Comparison of ENCODE assay signal across 20 mouse cellular contexts in the genomic region with DNA sequence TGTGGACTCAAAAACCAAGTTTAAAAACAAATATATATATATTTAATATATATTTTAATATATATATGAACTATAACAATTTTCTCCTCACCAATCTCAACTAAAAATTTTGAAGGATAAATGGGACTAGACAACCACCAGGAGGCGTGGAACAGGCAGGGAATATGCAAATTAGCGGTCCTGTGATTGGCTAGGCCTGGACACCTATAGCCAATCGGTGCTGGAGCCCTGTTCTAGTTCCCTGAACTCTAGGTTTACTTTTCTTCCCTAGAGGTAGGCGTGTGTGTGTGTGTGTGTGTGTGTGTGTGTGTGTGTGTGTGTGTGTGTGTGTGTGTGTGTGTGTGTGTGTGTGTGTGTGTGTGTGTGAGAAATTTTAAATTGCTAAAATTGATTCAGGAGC.
DNase-seq lines count a peak whose midpoint lies in the region; ATAC-seq and TF ChIP-seq lines count a peak whose summit lies in the region.
"Had no signal": no experiment of that assay in that cellular context is flagged by ENCODE, and none has a peak within 500 bp of the region (broad histone marks: within the 10 kb centered on the region; RNA-seq: fewer than 3 reads in every experiment).

No protein-coding gene starts in this region.

- H3K27ac ChIP-seq in embryonic facial prominence, embryonic 11.5 days (replicated peaks; ENCODE audit: low read depth, low read length) = no peak overlapping the region
- no peak overlapping the region for H3K27ac ChIP-seq in embryonic facial prominence, embryonic 10.5 days (replicated peaks)
- H3K27ac ChIP-seq in liver, embryonic 14.5 days = no peak overlapping the region
- no peak overlapping the region for H3K27ac ChIP-seq in hindbrain, embryonic 10.5 days
- H3K27ac ChIP-seq in midbrain, embryonic 16.5 days (ENCODE audit: low read length) = no peak overlapping the region
- H3K27ac ChIP-seq: heart, embryonic 15.5 days; hindbrain, embryonic 15.5 days; layer of hippocampus, adult 2 months; left cerebral cortex, adult 2 months had no signal

- DNase-seq in embryonic facial prominence, embryonic 11.5 days (ENCODE audit: low spot score) = peak; percentile 21
- no peak for DNase-seq in embryonic facial prominence, embryonic 10.5 days (ENCODE audit: low spot score)
- DNase-seq in testis, postnatal 14 days (ENCODE audit: low spot score) = peak; percentile 76
- no peak for DNase-seq in testis, postnatal 10 days (ENCODE audit: low spot score)
- DNase-seq in liver, embryonic 14.5 days (ENCODE audit: low read depth in 3 of 3, low spot score in 3 of 3) = no peak
- no peak for DNase-seq in thymus, postnatal 36 days
- DNase-seq in hindbrain, embryonic 10.5 days (ENCODE audit: low spot score) = no peak
- DNase-seq: adrenal gland, postnatal 25 days; forebrain, postnatal 0 days; kidney, adult 8-10 months; right cerebral cortex, postnatal 14 days; thymus, adult 18-20 months had no signal

- 0 out of 2 replicates have a peak, but pooled peaks have one; percentile 5 for TF ChIP-seq CTCF in liver, embryonic 14.5 days (IDR thresholded peaks at IDR 0.05; ENCODE audit: low read depth)

- H3K4me2 ChIP-seq in embryonic facial prominence, embryonic 11.5 days (ENCODE audit: low read depth, low read length) = no peak overlapping the region
- no peak overlapping the region for H3K4me2 ChIP-seq in liver, embryonic 14.5 days (ENCODE audit: low read depth)
- H3K4me2 ChIP-seq in midbrain, embryonic 16.5 days (ENCODE audit: low read length) = no peak overlapping the region
- H3K4me2 ChIP-seq: heart, embryonic 15.5 days; hindbrain, embryonic 15.5 days had no signal

- H3K36me3 ChIP-seq in embryonic facial prominence, embryonic 11.5 days (replicated peaks; ENCODE audit: control insufficient read depth, insufficient read depth, low read depth, low read length) = no peaks in the 10 kb centered on the region
- no peaks in the 10 kb centered on the region for H3K36me3 ChIP-seq in embryonic facial prominence, embryonic 10.5 days (replicated peaks)
- no peaks in the 10 kb centered on the region for H3K36me3 ChIP-seq in liver, embryonic 14.5 days (replicated peaks; ENCODE audit: control insufficient read depth, insufficient read depth, low read depth)
- H3K36me3 ChIP-seq in hindbrain, embryonic 10.5 days = peaks cover 7% of the 10 kb centered on the region; the same call in 1 of the 2 replicates
- H3K36me3 ChIP-seq in midbrain, embryonic 16.5 days (ENCODE audit: control insufficient read depth, insufficient read depth, low read length) = peaks cover 5% of the 10 kb centered on the region
- H3K36me3 ChIP-seq: G1E; heart, embryonic 15.5 days had no signal

- WGBS in embryonic facial prominence, embryonic 11.5 days = 46% methylated on average over 4 of the region's 4 CpGs
- WGBS in embryonic facial prominence, embryonic 10.5 days = 45% methylated on average over 3 of the region's 4 CpGs
- 40% methylated on average over 4 of the region's 4 CpGs for WGBS in liver, embryonic 14.5 days (ENCODE audit: insufficient replicate concordance)
- WGBS in hindbrain, embryonic 10.5 days = 53% methylated on average over 4 of the region's 4 CpGs
- WGBS in midbrain, embryonic 16.5 days = 49% methylated on average over 3 of the region's 4 CpGs

- H3K4me1 ChIP-seq in embryonic facial prominence, embryonic 11.5 days (ENCODE audit: control insufficient read depth, insufficient read depth, low read length) = no peaks in the 10 kb centered on the region
- H3K4me1 ChIP-seq in embryonic facial prominence, embryonic 10.5 days = no peaks in the 10 kb centered on the region
- H3K4me1 ChIP-seq in liver, embryonic 14.5 days (replicated peaks; ENCODE audit: control insufficient read depth in 2 of 2, insufficient read depth in 2 of 2, low read length in 1 of 2) = no peaks in the 10 kb centered on the region
- peaks cover 5% of the 10 kb centered on the region; the same call in 1 of the 2 replicates for H3K4me1 ChIP-seq in hindbrain, embryonic 10.5 days (replicated peaks)
- H3K4me1 ChIP-seq in midbrain, embryonic 16.5 days (ENCODE audit: control insufficient read depth, insufficient read depth, low read length) = no peaks in the 10 kb centered on the region
- H3K4me1 ChIP-seq: heart, embryonic 15.5 days; hindbrain, embryonic 15.5 days; megakaryocyte, embryonic 14.5 days had no signal

- no peak for TF ChIP-seq EP300 in liver, embryonic 14.5 days (IDR thresholded peaks at IDR 0.05; ENCODE audit: low read depth)

- no peak for ATAC-seq in embryonic facial prominence, embryonic 11.5 days (replicated peaks; ENCODE audit: insufficient number of reproducible peaks, low FRiP score, low TSS enrichment, low read depth)
- ATAC-seq in liver, embryonic 14.5 days (ENCODE audit: insufficient read depth) = 0 out of 2 replicates have a peak, but pooled peaks have one; percentile 43
- no peak for ATAC-seq in midbrain, embryonic 16.5 days
- ATAC-seq: forebrain, postnatal 0 days had no signal

- no peaks in the 10 kb centered on the region for H3K27me3 ChIP-seq in embryonic facial prominence, embryonic 11.5 days (ENCODE audit: control insufficient read depth, insufficient read depth, low read length)
- H3K27me3 ChIP-seq in embryonic facial prominence, embryonic 10.5 days (replicated peaks; ENCODE audit: low read depth, poor library complexity, severe bottlenecking) = no peaks in the 10 kb centered on the region
- no peaks in the 10 kb centered on the region for H3K27me3 ChIP-seq in liver, embryonic 14.5 days (ENCODE audit: control insufficient read depth, insufficient read depth, low read length)
- no peaks in the 10 kb centered on the region for H3K27me3 ChIP-seq in hindbrain, embryonic 10.5 days (ENCODE audit: insufficient read depth, poor library complexity, severe bottlenecking)
- H3K27me3 ChIP-seq in midbrain, embryonic 16.5 days (ENCODE audit: control insufficient read depth, insufficient read depth, low read depth, low read length) = no peaks in the 10 kb centered on the region
- H3K27me3 ChIP-seq: heart, embryonic 15.5 days; hindbrain, embryonic 15.5 days; megakaryocyte, embryonic 14.5 days had no signal

- H3K4me3 ChIP-seq in embryonic facial prominence, embryonic 11.5 days (ENCODE audit: low read depth, low read length) = no peak overlapping the region
- no peak overlapping the region for H3K4me3 ChIP-seq in embryonic facial prominence, embryonic 10.5 days
- H3K4me3 ChIP-seq in liver, embryonic 14.5 days (ENCODE audit: insufficient read depth in 1 of 2, low read depth in 2 of 2, low read length in 2 of 2) = no peak overlapping the region
- H3K4me3 ChIP-seq in hindbrain, embryonic 10.5 days = no peak overlapping the region
- H3K4me3 ChIP-seq in midbrain, embryonic 16.5 days (ENCODE audit: low read depth, low read length) = no peak overlapping the region
- H3K4me3 ChIP-seq: heart, embryonic 15.5 days; hindbrain, embryonic 15.5 days; layer of hippocampus, adult 2 months; left cerebral cortex, adult 2 months; megakaryocyte, embryonic 14.5 days; myocyte had no signal

- H3K9ac ChIP-seq in embryonic facial prominence, embryonic 11.5 days (replicated peaks; ENCODE audit: low read length) = no peak overlapping the region
- no peak overlapping the region for H3K9ac ChIP-seq in liver, embryonic 14.5 days (replicated peaks)
- no peak overlapping the region for H3K9ac ChIP-seq in midbrain, embryonic 16.5 days (ENCODE audit: low read depth, low read length)
- H3K9ac ChIP-seq: forebrain, postnatal 0 days; heart, embryonic 15.5 days; hindbrain, embryonic 15.5 days had no signal

- no peaks in the 10 kb centered on the region for H3K9me3 ChIP-seq in embryonic facial prominence, embryonic 11.5 days (replicated peaks; ENCODE audit: control insufficient read depth, low read length)
- H3K9me3 ChIP-seq in embryonic facial prominence, embryonic 10.5 days = no peaks in the 10 kb centered on the region
- no peaks in the 10 kb centered on the region for H3K9me3 ChIP-seq in liver, embryonic 14.5 days (ENCODE audit: control insufficient read depth, low read length)
- no peaks in the 10 kb centered on the region for H3K9me3 ChIP-seq in hindbrain, embryonic 10.5 days
- no peaks in the 10 kb centered on the region for H3K9me3 ChIP-seq in midbrain, embryonic 16.5 days (replicated peaks; ENCODE audit: control insufficient read depth, low read length, poor library complexity, severe bottlenecking)
- H3K9me3 ChIP-seq: heart, embryonic 15.5 days; hindbrain, embryonic 15.5 days had no signal

Comparison
In these comparisons a context has a peak if more than half of its experiments do, and no peak if none do; other contexts are left out.
1. DNase-seq: peak in embryonic facial prominence, embryonic 11.5 days (single experiment) and testis, postnatal 14 days (single experiment); none in embryonic facial prominence, embryonic 10.5 days (single experiment), testis, postnatal 10 days (single experiment), liver, embryonic 14.5 days (0 of 3), thymus, postnatal 36 days (0 of 2) and hindbrain, embryonic 10.5 days (single experiment).